Mouse (Mus musculus) left cerebral cortex, postnatal 4 days (tissue): Measurements from ENCODE around the gene Napsa. TPM values are rescaled to one million over a fixed set of nuclear protein-coding genes. Genes with fewer than 3 reads are reported as not detected.

ENCODE experiments used
- DNase-seq: peaks from one replicate; pipeline ENCODE4 v3.0.0-alpha.2; 2022
- intact Hi-C: fragments of 180-260 bp; cut with DNase I; formaldehyde crosslinking; loops from one replicate; pipeline ENCODE4 v1.15.1; 2025
- microRNA-seq: library from miRNA; unstranded; fragments of <30 nt; microRNA quantifications from one replicate; pipeline ENCODE4 v1.2.0, GENCODE M21; 2022
- total RNA-seq, 2 experiments: library from RNA; stranded (reverse); gene quantifications; 2 replicates each; pipeline ENCODE4 v1.2.3; 2021

Napsa gene
- total RNA-seq, 2 experiments from 2014 or later = 0.30 TPM; not detected in 1

GRCm38 (mm10) chr7:44623714-44624542 is 51.7 kb downstream of the Napsa start:
- intact Hi-C loops = no loop called here
- DNase-seq = peak; percentile 62

- intact Hi-C loops = no loop called here
- DNase-seq = no peak
These were observed 52.3 kb downstream of the Napsa start for GRCm38 (mm10) chr7:44624543-44624826.

GRCm38 (mm10) chr7:44624828-44625227 is 52.6 kb downstream of the Napsa start:
- intact Hi-C loops = no loop called here
- no peak for DNase-seq

GRCm38 (mm10) chr7:44625241-44626067 is 53.3 kb downstream of the Napsa start:
- intact Hi-C loops = no loop called here
- peak; percentile 70 for DNase-seq

- intact Hi-C loops = no loop called here
- no peak for DNase-seq
These were observed 53.8 kb downstream of the Napsa start for GRCm38 (mm10) chr7:44626068-44626385.

GRCm38 (mm10) chr7:44626966-44627365 is 54.8 kb downstream of the Napsa start:
- DNase-seq = no peak
- intact Hi-C loops = no loop called here

GRCm38 (mm10) chr7:44628402-44629034 is 56.3 kb downstream of the Napsa start:
- DNase-seq = peak; percentile 51
- intact Hi-C loops = no loop called here

GRCm38 (mm10) chr7:44630437-44630836 is 58.3 kb downstream of the Napsa start:
- DNase-seq = no peak
- intact Hi-C loops = no loop called here

- no peak for DNase-seq
- intact Hi-C loops = no loop called here
These were observed 60.5 kb downstream of the Napsa start for GRCm38 (mm10) chr7:44632676-44633075.

GRCm38 (mm10) chr7:44633407-44633806 is 61.2 kb downstream of the Napsa start:
- intact Hi-C loops = no loop called here
- peak; percentile 67 for DNase-seq

Small RNA genes within 50 kb of the gene (microRNA-seq; reads per million reads assigned to microRNA genes)
- gene Mir7053 = not detected

Other genes starting within 250 kb of the Napsa start
- 10 to 100 TPM; 45.1 to 52.4 TPM for gene Syt3, start 188.3 kb upstream of the Napsa start, total RNA-seq
- gene 1700008O03Rik, start 186.6 kb upstream of the Napsa start, total RNA-seq = 1 to 10 TPM; 1.3 to 2.4 TPM
- gene Lrrc4b, start 143.4 kb upstream of the Napsa start, total RNA-seq = 100 to 1,000 TPM; 357 to 379 TPM
- 10 to 100 TPM; 20.5 to 24.5 TPM for gene Aspdh, start 107.0 kb upstream of the Napsa start, total RNA-seq
- gene Josd2, start 104.4 kb upstream of the Napsa start, total RNA-seq = 10 to 100 TPM; 31.9 to 32.6 TPM
- 100 to 1,000 TPM; 146 to 150 TPM for gene Emc10, start 75.9 kb upstream of the Napsa start, total RNA-seq
- gene Fam71e1, start 75.8 kb upstream of the Napsa start, total RNA-seq = 10 to 100 TPM; 23.8 to 27.3 TPM
- under 1 TPM in 1 of 2 experiments, not detected in 1; 0.10 TPM for gene Mybpc2, start 47.7 kb upstream of the Napsa start, total RNA-seq
- gene Spib, start 40.3 kb upstream of the Napsa start, total RNA-seq = under 1 TPM in 1 of 2 experiments, not detected in 1; 0.20 TPM
- 10 to 100 TPM; 13.6 to 14.4 TPM for gene Pold1, start 23.5 kb upstream of the Napsa start, total RNA-seq
- 10 to 100 TPM; 44.4 to 55.0 TPM for gene Nr1h2, start 18.4 kb upstream of the Napsa start, total RNA-seq
- 10 to 100 TPM; 31.0 to 33.0 TPM for gene Kcnc3, start 18.3 kb downstream of the Napsa start, total RNA-seq
- gene Myh14, start 98.5 kb downstream of the Napsa start, total RNA-seq = 1 to 10 TPM; 3.0 to 5.7 TPM
- gene Izumo2, start 136.4 kb downstream of the Napsa start, total RNA-seq = not detected
- gene Vrk3, start 176.0 kb downstream of the Napsa start, total RNA-seq = 10 to 100 TPM; 19.6 to 25.9 TPM
- under 1 TPM; 0.84 to 0.91 TPM for gene Zfp473, start 178.7 kb downstream of the Napsa start, total RNA-seq
- gene Nup62, start 243.7 kb downstream of the Napsa start, total RNA-seq = 10 to 100 TPM; 50.3 to 51.1 TPM
- 1 to 10 TPM; 1.0 TPM for gene Il4i1, start 244.0 kb downstream of the Napsa start, total RNA-seq
- gene Atf5, start 244.3 kb downstream of the Napsa start, total RNA-seq = 10 to 100 TPM; 22.6 to 23.5 TPM